Mouse (Mus musculus) C2C12 (cell line): ENCODE results near the gene Ccser1. TPM values are rescaled to one million over a fixed set of nuclear protein-coding genes. Genes with fewer than 3 reads are reported as not detected.
A peak's percentile ranks its signal among the peaks of the same experiment; 100 is the strongest.

Experiments used
- H3K27me3 ChIP-seq: one replicate; pipeline ENCODE4 v1.6.1; 2011; ENCODE audit not compliant: control insufficient read depth, insufficient read depth, insufficient read length
- H3K36me3 ChIP-seq: one replicate; pipeline ENCODE4 v1.6.1; 2011; ENCODE audit not compliant: control insufficient read depth, insufficient read depth
- H3K4me3 ChIP-seq: one replicate; pipeline ENCODE4 v1.5.1; 2011; ENCODE audit warnings: mild to moderate bottlenecking, control low read depth; ENCODE audit not compliant: poor library complexity, insufficient read depth, severe bottlenecking
- H3K79me2 ChIP-seq: one replicate; pipeline ENCODE4 v1.6.1; 2011; ENCODE audit not compliant: control insufficient read depth, insufficient read depth
- H3K79me3 ChIP-seq: one replicate; pipeline ENCODE4 v1.6.1; 2011; ENCODE audit warnings: low read depth, control low read depth
- H3ac ChIP-seq: one replicate; pipeline ENCODE3; 2011; ENCODE audit warnings: low read depth; ENCODE audit not compliant: control insufficient read depth, insufficient read length
- CEBPB ChIP-seq: IDR thresholded peaks from one replicate; pipeline ENCODE4 v1.6.1; 2011; ENCODE audit warnings: low read depth, mild to moderate bottlenecking, control low read depth, moderate library complexity
- CTCF ChIP-seq: IDR thresholded peaks from one replicate; pipeline ENCODE4 v1.5.1; 2011; ENCODE audit not compliant: control insufficient read depth, insufficient read depth, insufficient read length
- FOSL1 ChIP-seq: IDR thresholded peaks from one replicate; pipeline ENCODE4 v1.8.0; 2011; ENCODE audit warnings: mild to moderate bottlenecking, low read length; ENCODE audit not compliant: poor library complexity, insufficient read depth, severe bottlenecking
- MAX ChIP-seq: IDR thresholded peaks from one replicate; pipeline ENCODE4 v1.6.1; 2011; ENCODE audit warnings: mild to moderate bottlenecking, control low read depth
- MYOD1 ChIP-seq: IDR thresholded peaks from one replicate; pipeline ENCODE4 v1.6.1; 2011; ENCODE audit warnings: low read depth; ENCODE audit not compliant: control insufficient read depth, insufficient read length
- MYOG ChIP-seq: IDR thresholded peaks from one replicate; pipeline ENCODE4 v1.6.1; 2011; ENCODE audit not compliant: control insufficient read depth, insufficient read length; ENCODE audit errors: extremely low read depth
- USF1 ChIP-seq: IDR thresholded peaks from one replicate; pipeline ENCODE4 v1.6.1; 2011; ENCODE audit warnings: low read depth, mild to moderate bottlenecking, control low read depth, moderate library complexity
- polyA plus RNA-seq: library from polyadenylated mRNA; unstranded; fragments of >200 nt; fragmentation: generic; extraction: Trizol; gene quantifications from one replicate; pipeline ENCODE4 v1.2.1, GENCODE M21; 2012; ENCODE audit warnings: missing spikeins

The Ccser1 gene
- polyA plus RNA-seq, 1 experiment = 0.68 TPM

- Histone ChIP-seq H3K27me3 (no peaks in the 10 kb centered on the region), H3K79me3 (no peaks in the 10 kb centered on the region), H3K4me3 (no peak overlapping the region), H3K36me3 (no peaks in the 10 kb centered on the region), H3ac (no peak overlapping the region), H3K79me2 (no peaks in the 10 kb centered on the region)
- no peak for TF ChIP-seq MYOD1
- TF ChIP-seq MYOG = no peak
- no peak for TF ChIP-seq CEBPB
- no peak for TF ChIP-seq USF1
- no peak for TF ChIP-seq MAX
- no peak for TF ChIP-seq FOSL1
- TF ChIP-seq CTCF = no peak
Measured at GRCm38 (mm10) chr6:61767151-61767550, 587.0 kb downstream of the Ccser1 start.

GRCm38 (mm10) chr6:61786706-61787105 is 606.6 kb downstream of the Ccser1 start:
- TF ChIP-seq USF1 (no peak), CEBPB (no peak)
- Histone ChIP-seq H3ac (no peak overlapping the region), H3K79me3 (no peaks in the 10 kb centered on the region), H3K79me2 (no peaks in the 10 kb centered on the region), H3K36me3 (no peaks in the 10 kb centered on the region), H3K27me3 (no peaks in the 10 kb centered on the region), H3K4me3 (no peak overlapping the region)

GRCm38 (mm10) chr6:61800889-61801288 is 620.8 kb downstream of the Ccser1 start:
- Histone ChIP-seq H3K4me3 (no peak overlapping the region), H3K27me3 (no peaks in the 10 kb centered on the region), H3ac (no peak overlapping the region), H3K79me3 (no peaks in the 10 kb centered on the region), H3K79me2 (no peaks in the 10 kb centered on the region), H3K36me3 (no peaks in the 10 kb centered on the region)
- TF ChIP-seq MYOG (no peak), USF1 (no peak), CTCF (no peak), FOSL1 (no peak), MYOD1 (no peak), CEBPB (no peak), MAX (no peak)

GRCm38 (mm10) chr6:61805481-61805880 is 625.4 kb downstream of the Ccser1 start:
- no peaks in the 10 kb centered on the region for H3K79me3 ChIP-seq
- H3K27me3 ChIP-seq = no peaks in the 10 kb centered on the region
- no peak overlapping the region for H3K4me3 ChIP-seq
- no peaks in the 10 kb centered on the region for H3K79me2 ChIP-seq
- no peak overlapping the region for H3ac ChIP-seq
- H3K36me3 ChIP-seq = no peaks in the 10 kb centered on the region
- TF ChIP-seq CEBPB (no peak), MYOD1 (no peak), CTCF (no peak), FOSL1 (no peak), MYOG (no peak), MAX (no peak), USF1 (no peak)

- Histone ChIP-seq H3K27me3 (no peaks in the 10 kb centered on the region), H3K36me3 (no peaks in the 10 kb centered on the region), H3K79me2 (no peaks in the 10 kb centered on the region), H3ac (no peak overlapping the region), H3K4me3 (no peak overlapping the region), H3K79me3 (no peaks in the 10 kb centered on the region)
- TF ChIP-seq CTCF (no peak), MYOG (no peak), MAX (no peak), FOSL1 (no peak), USF1 (no peak), CEBPB (no peak), MYOD1 (no peak)
Measured at GRCm38 (mm10) chr6:61817716-61818115, 637.6 kb downstream of the Ccser1 start.

GRCm38 (mm10) chr6:61876302-61876701 is 696.2 kb downstream of the Ccser1 start:
- H3K36me3 ChIP-seq = no peaks in the 10 kb centered on the region
- H3K79me3 ChIP-seq = no peaks in the 10 kb centered on the region
- TF ChIP-seq FOSL1 (no peak), MYOD1 (peak; percentile 53)
- no peak overlapping the region for H3ac ChIP-seq
- no peak overlapping the region for H3K4me3 ChIP-seq
- H3K79me2 ChIP-seq = no peaks in the 10 kb centered on the region
- H3K27me3 ChIP-seq = no peaks in the 10 kb centered on the region

- no peaks in the 10 kb centered on the region for H3K36me3 ChIP-seq
- H3K79me2 ChIP-seq = no peaks in the 10 kb centered on the region
- no peaks in the 10 kb centered on the region for H3K27me3 ChIP-seq
- TF ChIP-seq MYOD1 (no peak), MAX (no peak), USF1 (no peak), CTCF (no peak), CEBPB (no peak), FOSL1 (no peak), MYOG (no peak)
- no peaks in the 10 kb centered on the region for H3K79me3 ChIP-seq
- no peak overlapping the region for H3ac ChIP-seq
- no peak overlapping the region for H3K4me3 ChIP-seq
Measured at GRCm38 (mm10) chr6:61898238-61898637, 718.1 kb downstream of the Ccser1 start.
